Mouse (Mus musculus) spleen, adult 2 months (tissue): Measurements from ENCODE around the gene Lcn8.

ENCODE experiments used
- CTCF ChIP-seq: fragments of 200-500 bp; IDR thresholded peaks from 2 replicates; pipeline ENCODE4 v1.5.1; 2011; ENCODE audit warnings: mild to moderate bottlenecking, inconsistent platforms; ENCODE audit not compliant: insufficient read depth, insufficient read length, insufficient replicate concordance; ENCODE audit errors: extremely low read depth
- POLR2A ChIP-seq: fragments of 200-500 bp; IDR thresholded peaks from 2 replicates; pipeline ENCODE4 v1.6.1; 2011; ENCODE audit warnings: low read depth, low read length, inconsistent platforms

GRCm38 (mm10) chr2:25634046-25634445, 18.9 kb upstream of the Lcn8 start:
- no peak for TF ChIP-seq CTCF
- no peak for TF ChIP-seq POLR2A
